Mouse (Mus musculus): ENCODE data around the gene Eif3f.

Gene Eif3f

DNA sequence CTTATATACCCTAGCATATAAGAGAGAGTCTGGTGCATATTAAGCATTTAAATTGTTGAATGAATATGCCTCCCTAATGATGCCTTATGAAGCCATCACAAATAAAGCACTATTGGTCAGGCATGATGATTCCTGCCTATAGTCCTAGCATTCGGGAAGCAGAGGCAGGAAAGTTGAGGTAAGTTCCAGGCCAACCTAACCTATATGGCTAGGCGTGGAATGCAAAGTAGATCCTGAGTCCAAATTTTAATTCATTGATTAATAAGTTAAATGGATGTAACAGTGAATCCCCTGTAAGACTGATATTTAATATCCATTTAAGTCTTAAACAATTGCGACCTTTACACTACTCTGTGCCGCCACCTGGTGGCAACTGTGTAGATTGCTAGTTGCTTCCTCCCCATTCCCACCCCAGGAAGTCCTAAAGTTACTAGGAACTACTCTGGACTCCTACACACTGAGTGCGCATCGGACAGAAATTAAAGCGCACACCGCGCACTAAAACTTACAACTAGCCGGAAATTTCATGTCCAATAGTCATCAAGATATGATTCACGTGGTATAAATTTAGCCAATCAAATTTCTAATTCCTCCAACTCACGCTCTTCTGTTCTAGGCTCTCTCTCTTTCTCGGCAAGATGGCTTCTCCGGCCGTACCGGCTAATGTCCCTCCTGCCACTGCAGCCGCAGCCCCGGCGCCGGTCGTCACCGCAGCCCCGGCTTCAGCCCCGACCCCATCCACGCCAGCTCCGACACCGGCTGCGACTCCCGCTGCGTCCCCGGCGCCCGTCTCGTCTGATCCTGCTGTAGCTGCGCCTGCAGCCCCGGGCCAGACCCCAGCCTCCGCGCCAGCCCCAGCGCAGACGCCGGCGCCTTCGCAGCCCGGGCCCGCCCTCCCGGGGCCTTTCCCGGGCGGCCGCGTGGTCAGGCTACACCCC is at the start of gene Eif3f:
Gene Eif3f, plus strand, starts transcription at position 624 of the 938 bp plus-strand sequence.
- DNase-seq (ENCODE audit: low read depth, low spot score): peak; percentile 98

DNA sequence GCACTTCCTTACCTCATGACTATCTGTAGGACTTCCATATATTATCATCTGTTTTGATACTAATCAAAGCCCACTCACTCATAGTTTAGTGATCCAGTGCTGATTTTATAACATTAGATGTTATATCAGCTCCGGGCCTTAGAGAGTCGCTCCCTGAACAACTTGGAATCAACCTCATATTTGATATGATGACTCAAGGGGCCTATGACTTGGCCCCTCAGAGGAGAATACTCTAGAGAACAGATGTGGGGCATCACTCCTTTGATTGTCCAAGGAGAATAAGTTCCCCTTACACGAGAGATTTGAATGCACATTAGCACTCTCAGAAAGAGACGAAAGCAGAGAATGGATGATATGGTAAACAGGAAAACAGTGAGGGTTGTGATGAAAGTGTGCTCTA is 49.3 kb upstream of the Eif3f start, which contains the start of gene Olfr518:
Gene Olfr518, minus strand, starts transcription at position 101 of the 400 bp plus-strand sequence.
- DNase-seq (ENCODE audit: low read depth, low spot score): no peak

DNA sequence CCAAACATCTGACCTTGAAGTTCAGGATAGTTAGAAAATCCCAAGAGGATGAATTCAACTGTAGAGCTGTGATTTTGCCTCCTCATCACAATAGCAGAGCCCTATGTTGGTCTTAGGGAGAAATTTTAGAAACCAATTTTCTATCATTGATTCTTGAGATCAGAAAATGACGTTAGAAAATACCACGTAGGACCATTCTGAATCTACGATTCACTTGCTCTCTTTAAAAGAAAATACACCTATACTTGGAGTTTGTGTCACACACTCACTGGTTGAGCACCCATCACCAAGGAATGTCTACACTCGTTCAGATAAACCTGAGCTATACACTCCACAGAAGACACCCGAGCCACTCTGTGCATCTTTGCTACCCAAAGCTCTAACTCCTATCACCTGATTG is 39.9 kb upstream of the Eif3f start, which contains the start of gene Olfr519:
Gene Olfr519, minus strand, starts transcription at position 101 of the 400 bp plus-strand sequence.
- DNase-seq (ENCODE audit: low read depth, low spot score): no peak

GRCm38 (mm10) chr7:108903969-108904368 is 30.2 kb upstream of the Eif3f start:
- DNase-seq (ENCODE audit: low read depth, low spot score): no peak

GRCm38 (mm10) chr7:108927043-108927442 is 7.2 kb upstream of the Eif3f start:
- no peak for DNase-seq (ENCODE audit: low read depth, low spot score)

DNA sequence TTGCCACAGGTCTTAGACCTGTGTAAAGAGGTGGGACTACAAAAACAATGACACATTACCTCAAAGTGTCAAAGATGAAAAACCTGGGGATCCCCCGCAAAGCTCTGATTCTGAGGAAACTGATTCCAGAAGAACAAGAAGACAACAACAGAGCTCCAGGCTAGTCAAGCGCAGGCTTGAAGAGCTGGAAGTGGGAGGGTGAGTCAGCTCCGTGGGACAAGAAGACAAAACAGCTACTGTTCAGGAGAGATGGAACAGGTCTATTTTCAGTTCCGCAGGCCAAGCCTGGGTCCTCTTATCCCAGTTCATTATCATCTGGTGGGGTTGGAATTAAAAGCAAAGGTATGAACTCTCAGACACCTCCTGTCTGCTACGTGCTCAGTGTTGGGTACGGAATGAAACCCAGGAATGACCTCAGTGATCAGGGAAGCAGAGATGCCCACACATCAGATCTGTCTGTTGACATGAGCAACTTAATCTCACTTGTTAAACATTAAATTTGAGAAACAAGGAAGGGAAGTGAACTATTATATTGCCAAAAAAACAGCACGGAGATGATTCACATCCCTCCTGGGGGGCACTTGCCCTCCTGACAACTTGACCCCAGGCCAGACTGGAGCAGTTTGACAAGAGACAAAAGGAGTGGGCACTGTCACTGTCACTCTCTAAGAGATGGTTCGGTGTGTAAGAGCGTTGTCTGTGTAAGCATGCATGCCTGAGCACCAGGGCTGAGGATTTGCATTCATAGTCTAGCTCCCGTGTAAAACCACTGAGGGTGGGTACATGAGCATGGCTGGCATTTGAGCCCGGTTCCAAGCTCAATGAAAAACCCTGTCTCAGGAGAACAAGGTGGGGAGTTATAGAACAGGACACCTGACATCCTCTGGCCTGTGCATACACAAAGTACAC is 5.7 kb upstream of the Eif3f start:
- DNase-seq (ENCODE audit: low read depth, low spot score): no peak

DNA sequence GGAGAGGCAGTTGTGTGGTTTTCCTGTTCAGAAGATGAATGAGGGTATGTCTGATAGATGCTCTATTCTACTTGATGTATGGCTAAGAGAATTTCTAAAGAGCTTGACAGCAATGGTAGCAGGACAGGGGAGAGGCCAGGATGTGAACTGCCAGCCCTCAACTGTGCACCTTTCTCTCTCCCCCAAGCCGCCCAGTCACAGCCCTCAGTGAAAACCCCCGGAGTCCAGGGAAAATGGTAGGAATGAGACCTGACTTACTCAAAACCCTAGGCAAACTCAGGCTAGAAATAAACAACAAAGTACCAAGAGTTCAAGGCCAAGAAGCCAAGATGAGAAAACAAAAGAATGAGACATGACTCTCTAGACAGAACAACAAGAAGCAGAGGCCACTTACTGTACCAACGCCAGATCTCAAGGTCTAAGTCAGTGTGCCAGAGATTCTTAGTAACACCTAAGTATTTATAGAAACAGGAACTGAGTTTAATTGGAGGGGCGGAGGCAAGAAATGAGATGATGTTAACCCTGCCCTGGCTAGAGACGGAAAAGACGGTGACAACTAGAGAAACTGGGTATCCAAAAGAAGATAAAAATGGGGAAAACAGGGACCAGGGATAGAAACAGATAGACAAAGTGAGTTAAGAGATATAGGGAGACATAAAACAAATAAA is 4.4 kb upstream of the Eif3f start, which contains the start of gene Nlrp10:
Gene Nlrp10, minus strand, starts transcription at position 453 of the 668 bp plus-strand sequence.
- DNase-seq (ENCODE audit: low read depth, low spot score): no peak

- DNase-seq (ENCODE audit: low read depth, low spot score): no peak
Observed at GRCm38 (mm10) chr7:108934836-108935235, 619 bp downstream of the Eif3f start.

DNA sequence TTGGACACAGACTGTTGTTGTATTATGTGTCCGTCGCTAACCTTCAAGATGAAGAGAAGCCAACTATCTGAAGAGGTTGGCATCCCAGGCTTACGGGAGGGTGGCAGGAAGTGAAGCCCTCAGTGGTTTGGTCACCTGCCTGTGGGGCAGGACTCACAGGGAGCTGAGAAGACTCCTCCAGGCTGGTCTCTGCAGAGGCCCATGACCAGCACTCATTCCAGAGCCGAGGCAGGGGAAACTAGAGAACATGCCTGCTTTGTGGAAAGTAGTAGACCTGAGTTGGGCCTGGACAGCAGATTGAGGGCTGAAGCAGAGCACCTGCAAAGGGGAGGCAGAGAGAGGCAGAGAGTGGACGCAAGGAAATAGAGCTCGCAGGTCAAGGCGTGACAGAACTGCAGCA is 1.2 kb downstream of the Eif3f start:
- no peak for DNase-seq (ENCODE audit: low read depth, low spot score)

DNA sequence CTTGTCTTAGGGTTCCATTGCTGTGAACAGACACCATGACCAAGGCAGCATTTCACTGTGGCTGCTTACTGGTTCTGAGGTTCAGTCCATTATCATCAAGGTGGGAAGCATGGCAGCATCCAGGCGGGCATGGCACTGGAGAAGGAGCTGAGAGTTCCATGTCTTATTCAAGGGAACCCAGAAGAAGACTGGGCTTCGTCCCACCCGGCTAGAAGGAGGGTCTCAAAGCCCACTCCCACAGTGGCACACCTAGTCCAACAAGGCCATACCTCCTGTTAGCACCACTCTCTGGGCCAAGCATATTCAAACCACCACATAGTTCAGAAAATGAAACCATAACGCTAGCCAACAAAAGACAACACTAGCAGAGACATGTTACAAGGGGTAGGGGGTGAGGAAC is 2.4 kb downstream of the Eif3f start:
- DNase-seq (ENCODE audit: low read depth, low spot score): no peak

DNA sequence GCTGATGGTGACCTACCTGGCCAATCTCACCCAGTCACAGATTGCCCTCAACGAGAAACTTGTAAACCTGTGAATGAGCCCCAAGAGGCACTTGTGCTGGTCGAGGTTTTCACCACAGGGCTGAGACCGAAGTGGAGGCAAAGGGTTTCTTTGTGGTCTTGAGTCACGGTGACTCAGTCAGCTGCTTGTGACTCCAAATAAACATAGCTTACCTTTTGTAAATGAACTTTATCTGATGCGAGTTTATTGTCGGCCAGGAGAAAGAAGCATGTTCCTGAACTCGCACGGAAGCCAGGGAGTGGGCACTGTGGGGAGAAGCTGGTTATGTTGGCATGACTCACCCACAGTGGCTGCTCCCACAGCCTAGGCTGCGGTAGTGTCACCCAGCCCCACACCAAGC is 7.2 kb downstream of the Eif3f start:
- DNase-seq (ENCODE audit: low read depth, low spot score): no peak

DNA sequence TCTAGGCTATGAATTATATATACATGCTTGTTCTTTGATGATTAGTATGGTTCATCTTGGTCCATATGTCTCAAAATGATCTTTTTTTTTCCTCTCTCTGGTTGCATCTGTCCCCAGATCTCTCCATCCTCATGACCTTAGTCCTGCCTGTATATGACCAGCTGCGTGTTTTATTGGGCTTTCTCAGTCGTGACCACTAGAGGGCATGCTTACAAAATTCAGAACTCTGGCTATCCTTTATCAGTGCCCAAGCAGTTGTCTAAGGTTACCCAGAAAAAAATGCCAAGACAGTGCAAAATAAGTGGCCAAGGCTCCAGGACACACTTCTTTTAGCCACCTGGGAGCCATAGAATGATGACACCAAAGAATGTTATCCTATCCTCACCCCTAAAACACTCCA is 9.8 kb downstream of the Eif3f start:
- DNase-seq (ENCODE audit: low read depth, low spot score): peak; percentile 74

GRCm38 (mm10) chr7:108948611-108949010 is 14.4 kb downstream of the Eif3f start:
- DNase-seq (ENCODE audit: low read depth, low spot score): no peak

DNA sequence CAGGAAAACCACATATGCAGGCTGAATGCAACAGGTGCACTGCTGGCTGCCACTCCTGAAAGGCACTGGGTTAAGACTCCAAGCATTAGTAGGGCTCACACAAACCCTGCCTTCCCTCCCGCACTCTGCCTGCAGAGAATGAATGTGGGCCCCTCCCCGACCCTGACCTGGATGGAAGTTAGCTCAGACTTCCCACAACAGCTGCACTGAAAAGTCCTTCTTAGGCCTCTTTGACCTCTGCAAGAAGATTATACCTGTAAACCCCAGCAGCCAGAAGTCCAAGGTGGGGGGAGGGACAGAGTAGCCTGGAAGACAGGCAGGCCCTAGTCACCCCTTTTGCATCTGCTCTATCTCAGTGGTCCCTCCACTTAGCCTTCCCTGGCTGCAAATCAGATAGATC is 15.1 kb downstream of the Eif3f start:
- no peak for DNase-seq (ENCODE audit: low read depth, low spot score)

DNA sequence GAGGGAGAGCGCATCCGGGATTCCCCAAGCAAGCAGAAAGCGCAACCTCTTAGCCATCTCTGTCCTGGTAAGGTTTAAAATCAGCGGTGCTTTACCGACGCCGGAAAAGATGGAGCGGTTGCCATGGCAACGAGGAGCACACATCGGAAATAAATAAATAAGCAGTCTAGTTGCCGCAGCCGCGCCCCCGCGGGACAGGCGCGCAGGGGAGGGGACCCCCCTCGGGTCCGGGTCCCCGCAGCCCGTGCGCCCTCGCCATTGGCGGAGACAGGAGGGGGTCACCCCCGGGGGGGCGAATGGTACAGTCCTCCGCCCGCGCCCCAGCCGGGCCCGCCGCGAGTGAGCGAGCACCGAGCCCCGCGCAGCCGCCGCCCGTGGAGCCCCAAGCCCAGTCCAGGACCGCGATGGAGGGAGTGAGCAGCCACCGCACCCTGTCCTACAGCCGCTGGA is 16.1 kb downstream of the Eif3f start, which contains the start of gene Tub:
Gene Tub, plus strand, starts transcription at position 27 of the 450 bp plus-strand sequence.
- DNase-seq (ENCODE audit: low read depth, low spot score): peak; percentile 84

GRCm38 (mm10) chr7:108950762-108951331 is 16.6 kb downstream of the Eif3f start:
- DNase-seq (ENCODE audit: low read depth, low spot score): peak; percentile 30

- DNase-seq (ENCODE audit: low read depth, low spot score): no peak
Observed at GRCm38 (mm10) chr7:108952801-108953200, 18.6 kb downstream of the Eif3f start.

GRCm38 (mm10) chr7:108954185-108954584 is 20.0 kb downstream of the Eif3f start:
- peak; percentile 60 for DNase-seq (ENCODE audit: low read depth, low spot score)

GRCm38 (mm10) chr7:108957734-108958133 is 23.5 kb downstream of the Eif3f start:
- no peak for DNase-seq (ENCODE audit: low read depth, low spot score)

GRCm38 (mm10) chr7:108965968-108966367 is 31.8 kb downstream of the Eif3f start:
- no peak for DNase-seq (ENCODE audit: low read depth, low spot score)
